Mouse (Mus musculus) adrenal gland, postnatal 10 days (tissue): ENCODE results near the gene Fgf13. TPM values are rescaled to one million over a fixed set of nuclear protein-coding genes. Genes with fewer than 3 reads are reported as not detected.

ENCODE experiments used
- DNase-seq: peaks from one replicate; pipeline ENCODE4 v3.0.0; 2021; ENCODE audit warnings: mixed read lengths
- microRNA-seq: library from miRNA; unstranded; fragments of <30 nt; microRNA quantifications from one replicate; pipeline ENCODE4 v1.2.0, GENCODE M21; 2021
- total RNA-seq, 2 experiments: library from RNA; stranded (reverse); gene quantifications; 2 replicates each; pipeline ENCODE4 v1.2.3; 2021

Fgf13 gene
- total RNA-seq, 2 experiments from 2014 or later: 1.6 to 8.2 TPM

DNA sequence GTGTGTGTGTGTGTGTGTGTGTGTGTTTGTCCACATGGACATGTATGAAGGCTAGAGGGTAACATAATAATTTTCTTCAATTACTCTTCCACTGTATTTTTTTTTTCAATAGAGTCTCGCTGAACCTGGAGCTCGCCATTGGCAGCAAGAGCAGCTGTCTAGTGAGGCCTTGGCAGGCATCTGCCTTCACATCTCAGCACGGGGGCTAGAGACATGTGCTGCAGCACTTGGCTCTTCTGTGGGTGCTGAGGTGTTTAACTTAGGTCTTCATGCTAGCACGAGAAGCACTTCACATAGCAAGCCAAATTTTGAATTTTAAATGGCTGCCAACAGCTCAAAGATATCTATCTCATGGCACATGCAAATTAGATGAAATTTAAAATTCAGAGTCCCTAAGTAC is 380.9 kb downstream of the Fgf13 start:
- DNase-seq: no peak

- no peak for DNase-seq
These were observed 385.5 kb downstream of the Fgf13 start for GRCm38 (mm10) chrX:59182323-59182722.

DNA sequence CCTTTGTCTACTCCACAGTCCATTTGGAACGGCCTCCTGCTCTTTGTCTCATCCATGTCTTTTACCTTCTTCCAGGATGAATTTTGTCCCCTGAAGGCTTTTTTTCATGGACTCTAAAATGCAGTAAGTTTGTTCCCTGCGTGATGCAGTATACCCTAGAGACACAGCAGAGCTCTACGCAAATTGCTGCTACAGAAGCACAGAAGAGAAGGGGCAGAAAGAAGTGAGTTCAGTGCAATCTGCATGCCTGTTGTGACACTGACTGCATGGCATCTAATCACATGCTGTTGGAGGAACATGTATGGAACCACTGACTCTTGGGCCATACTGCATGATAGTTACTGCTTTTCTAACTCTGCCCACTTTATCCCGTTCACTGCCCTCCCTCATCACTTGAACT is 388.2 kb downstream of the Fgf13 start:
- DNase-seq: no peak

DNA sequence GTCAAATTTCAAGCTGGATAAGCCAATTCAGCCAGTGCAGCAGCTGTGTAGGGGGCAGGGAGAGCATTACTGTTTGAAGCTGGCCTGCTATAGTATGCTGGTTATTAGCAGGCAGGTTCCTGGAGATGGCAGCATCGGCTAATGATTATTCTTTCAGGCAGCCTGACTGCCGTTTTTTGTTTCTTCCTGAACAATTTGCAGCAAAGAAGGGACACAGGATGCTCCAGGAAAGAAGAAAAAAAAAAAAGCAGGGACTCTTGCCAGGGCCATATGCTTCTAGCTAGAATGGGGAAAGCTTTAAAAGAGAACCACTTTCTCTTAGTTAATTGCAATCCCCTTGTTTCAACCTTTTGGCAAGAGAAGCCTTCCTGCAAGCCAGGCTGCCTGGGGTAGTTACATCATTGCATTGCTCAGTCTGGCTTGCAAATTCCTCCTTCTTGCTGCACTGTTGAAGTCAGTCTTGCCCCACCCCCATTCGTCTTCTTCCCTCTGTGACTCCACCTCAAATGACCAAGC is 388.7 kb downstream of the Fgf13 start:
- peak; percentile 14 for DNase-seq

DNA sequence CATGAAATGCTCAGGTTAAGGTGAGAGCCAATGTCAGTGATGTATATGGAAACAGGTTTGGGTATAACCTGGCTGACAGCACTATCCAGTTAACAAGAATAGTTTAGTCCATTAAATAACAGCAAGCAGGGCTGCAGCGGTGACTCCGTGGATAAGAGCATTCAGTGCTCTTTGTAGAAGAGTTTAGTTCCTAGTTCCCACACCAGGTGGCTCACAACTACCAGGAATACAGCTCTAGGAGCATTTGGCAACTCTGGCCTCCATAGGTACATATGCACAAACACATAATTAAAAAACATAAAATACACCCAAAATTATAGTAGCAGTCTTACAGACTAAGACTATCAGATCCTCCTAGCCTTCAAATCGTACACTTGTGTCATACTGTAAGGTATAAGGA is 390.2 kb downstream of the Fgf13 start:
- no peak for DNase-seq

- no peak for DNase-seq
These were observed 395.7 kb downstream of the Fgf13 start for GRCm38 (mm10) chrX:59172200-59172599.

- no peak for DNase-seq
These were observed 401.1 kb downstream of the Fgf13 start for GRCm38 (mm10) chrX:59166763-59167162.

GRCm38 (mm10) chrX:59141947-59142346 is 425.9 kb downstream of the Fgf13 start:
- DNase-seq: no peak

- DNase-seq: peak; percentile 35
These were observed 432.9 kb downstream of the Fgf13 start for GRCm38 (mm10) chrX:59134928-59135361.

- DNase-seq: peak; percentile 2
These were observed 433.6 kb downstream of the Fgf13 start for GRCm38 (mm10) chrX:59134166-59134861.

DNA sequence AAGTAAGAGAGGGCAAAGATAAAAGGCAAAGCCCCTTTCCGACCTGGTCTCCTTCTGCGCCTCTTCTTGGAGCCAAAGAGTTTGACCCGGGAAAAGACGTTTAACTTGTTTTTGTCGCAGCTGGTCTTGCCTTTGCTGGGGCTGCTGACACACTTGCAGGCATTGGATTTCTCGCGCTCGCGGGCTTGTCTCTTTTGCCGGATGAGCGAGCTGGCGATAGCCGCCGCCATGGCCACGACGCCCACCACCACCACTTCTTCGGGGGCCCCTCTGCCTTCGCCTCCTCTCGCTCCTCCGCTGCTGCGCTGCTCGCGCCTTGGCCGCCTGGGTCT is 434.1 kb downstream of the Fgf13 start:
- DNase-seq: peak; percentile 2

GRCm38 (mm10) chrX:59133416-59133815 is 434.5 kb downstream of the Fgf13 start:
- DNase-seq: peak; percentile 1

GRCm38 (mm10) chrX:59126637-59127036 is 441.2 kb downstream of the Fgf13 start:
- DNase-seq: no peak

DNA sequence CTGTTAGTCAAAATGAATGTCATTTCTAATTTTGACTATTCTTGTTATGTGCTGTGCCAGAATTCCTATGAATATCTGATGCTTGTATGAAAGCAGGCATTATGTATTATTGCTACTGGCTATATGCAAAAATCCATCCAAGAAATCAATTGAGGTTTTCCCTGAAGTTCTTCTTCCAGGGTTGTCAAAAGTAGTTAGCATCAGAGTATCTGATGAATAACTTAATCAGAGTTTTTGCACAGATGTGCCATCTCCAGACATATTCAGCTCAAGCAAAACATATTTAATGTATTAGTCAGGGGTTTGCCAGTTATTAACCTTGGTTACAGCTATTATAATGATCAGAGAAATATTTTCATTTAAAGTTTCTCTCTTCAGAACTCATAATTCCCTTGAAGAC is 454.7 kb downstream of the Fgf13 start:
- DNase-seq: no peak

DNA sequence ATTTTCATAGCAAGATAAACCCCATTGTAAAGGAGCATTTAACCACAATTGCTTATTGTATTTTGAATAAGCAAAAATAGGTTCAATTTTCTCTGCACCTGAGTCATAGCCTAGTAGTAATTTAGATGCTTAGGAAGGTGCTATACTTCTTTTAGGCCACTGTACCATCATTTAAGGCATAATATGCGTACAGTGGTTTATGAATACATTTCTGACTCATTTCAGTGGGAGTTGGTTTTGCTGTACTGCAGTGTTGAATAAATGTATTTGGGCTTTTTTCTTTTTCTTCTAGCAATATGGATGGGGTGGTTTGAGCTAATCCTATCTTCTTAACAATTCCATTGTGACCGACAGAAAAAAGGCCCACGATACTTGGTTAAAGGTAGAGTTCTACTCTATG is 481.9 kb downstream of the Fgf13 start:
- DNase-seq: no peak

- no peak for DNase-seq
These were observed 487.4 kb downstream of the Fgf13 start for GRCm38 (mm10) chrX:59080427-59080826.

DNA sequence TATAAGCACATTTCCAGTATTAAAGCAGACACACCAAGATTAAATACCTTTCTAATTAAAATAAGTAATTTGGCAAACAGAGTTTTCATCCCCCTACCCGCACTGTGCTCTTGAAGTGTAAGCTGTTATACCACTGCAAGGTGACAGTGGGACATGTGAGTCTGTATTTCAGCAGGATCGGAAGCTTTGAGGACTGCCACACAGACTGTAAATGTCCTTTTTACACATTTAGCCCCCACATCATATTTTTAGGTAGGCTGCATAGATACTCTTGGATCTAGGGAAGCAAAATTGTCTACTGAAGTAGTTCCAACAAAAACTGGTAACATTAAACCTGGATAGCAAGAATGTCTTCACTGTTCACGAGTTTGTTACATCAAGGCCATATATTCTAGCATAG is 495.8 kb downstream of the Fgf13 start:
- no peak for DNase-seq

GRCm38 (mm10) chrX:59063157-59063556 is 504.7 kb downstream of the Fgf13 start:
- no peak for DNase-seq

DNA sequence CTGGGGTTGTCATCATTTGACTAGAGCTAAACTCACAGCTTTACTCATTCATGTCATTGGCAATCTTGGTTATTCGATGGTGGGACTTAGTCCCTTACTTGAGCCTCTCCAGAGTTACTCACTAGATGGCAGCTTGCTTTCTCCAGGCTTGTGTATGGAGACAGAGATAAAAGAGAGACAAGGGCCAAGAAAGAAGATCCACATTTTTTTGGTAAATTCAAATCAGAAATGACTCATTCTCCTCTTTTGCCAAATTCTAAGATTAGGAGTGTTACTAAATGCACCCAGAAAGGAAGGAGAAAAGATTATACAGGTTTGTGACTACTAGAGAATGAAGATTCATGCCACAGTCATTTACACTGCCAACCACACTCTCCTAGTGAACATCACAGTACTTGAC is 532.9 kb downstream of the Fgf13 start:
- no peak for DNase-seq

Small RNA genes within 50 kb of the gene (microRNA-seq; reads per million reads assigned to microRNA genes)
- gene Mir504: not detected
